Mouse (Mus musculus): ENCODE results near the gene Hnrnpul2. TPM values are rescaled to one million over a fixed set of nuclear protein-coding genes. Genes with fewer than 3 reads are reported as not detected.

Gene Hnrnpul2
- polyA plus RNA-seq, 2 experiments, result 2.8 to 39.5 TPM

GRCm38 (mm10) chr19:8841012-8841411 is 21.2 kb downstream of the Hnrnpul2 start:
- H3K4me2 ChIP-seq (ENCODE audit: low read depth), result peak overlapping the region; percentile 64
- peak overlapping the region; percentile 55 to 56; a peak in 3 of 4 replicates for H3K4me3 ChIP-seq (ENCODE audit: insufficient read depth in 1 of 2, low read depth in 2 of 2, low read length in 2 of 2)
- 73% methylated on average over 7 of the region's 7 CpGs for WGBS (ENCODE audit: insufficient replicate concordance)
- peak overlapping the region; percentile 51 for H3K9ac ChIP-seq (replicated peaks)
- TF ChIP-seq EP300 (IDR thresholded peaks at IDR 0.05; ENCODE audit: low read depth) (no peak), CTCF (IDR thresholded peaks at IDR 0.05; ENCODE audit: low read depth) (no peak)
- H3K4me1 ChIP-seq (replicated peaks; ENCODE audit: control insufficient read depth in 2 of 2, insufficient read depth in 2 of 2, low read length in 1 of 2), result peaks cover 4 to 28% of the 10 kb centered on the region in 2 experiments
- no peaks in the 10 kb centered on the region for H3K9me3 ChIP-seq (ENCODE audit: control insufficient read depth, low read length)
- H3K27me3 ChIP-seq (ENCODE audit: control insufficient read depth, insufficient read depth, low read length), result no peaks in the 10 kb centered on the region
- H3K27ac ChIP-seq, result no peak overlapping the region
- ATAC-seq (ENCODE audit: insufficient read depth) (no peak), DNase-seq (ENCODE audit: low read depth in 3 of 3, low spot score in 3 of 3) (no peak)
- H3K36me3 ChIP-seq (replicated peaks; ENCODE audit: control insufficient read depth, insufficient read depth, low read depth), result no peaks in the 10 kb centered on the region; the same call in none of the 2 replicates

- H3K9ac ChIP-seq (replicated peaks), result no peak overlapping the region
- H3K4me2 ChIP-seq (ENCODE audit: low read depth), result no peak overlapping the region
- 69% methylated on average over 6 of the region's 6 CpGs for WGBS (ENCODE audit: insufficient replicate concordance)
- H3K27ac ChIP-seq, result no peak overlapping the region
- ATAC-seq (ENCODE audit: insufficient read depth) (no peak), DNase-seq (ENCODE audit: low read depth in 3 of 3, low spot score in 3 of 3) (no peak)
- TF ChIP-seq CTCF (IDR thresholded peaks at IDR 0.05; ENCODE audit: low read depth), result no peak
- TF ChIP-seq EP300 (IDR thresholded peaks at IDR 0.05; ENCODE audit: low read depth), result no peak
- H3K36me3 ChIP-seq (replicated peaks; ENCODE audit: control insufficient read depth, insufficient read depth, low read depth), result peaks cover 8% of the 10 kb centered on the region
- H3K4me1 ChIP-seq (replicated peaks; ENCODE audit: control insufficient read depth in 2 of 2, insufficient read depth in 2 of 2, low read length in 1 of 2), result peaks cover 4 to 24% of the 10 kb centered on the region in 2 experiments
- H3K9me3 ChIP-seq (ENCODE audit: control insufficient read depth, low read length), result no peaks in the 10 kb centered on the region
- no peak overlapping the region for H3K4me3 ChIP-seq (ENCODE audit: insufficient read depth in 1 of 2, low read depth in 2 of 2, low read length in 2 of 2)
- no peaks in the 10 kb centered on the region for H3K27me3 ChIP-seq (ENCODE audit: control insufficient read depth, insufficient read depth, low read length)
These were observed 23.2 kb downstream of the Hnrnpul2 start for GRCm38 (mm10) chr19:8842961-8843360.

GRCm38 (mm10) chr19:8844371-8845129 is 24.7 kb downstream of the Hnrnpul2 start:
- Histone ChIP-seq H3K27me3 (ENCODE audit: control insufficient read depth, insufficient read depth, low read length) (no peaks in the 10 kb centered on the region), H3K9me3 (ENCODE audit: control insufficient read depth, low read length) (no peaks in the 10 kb centered on the region), H3K27ac (no peak overlapping the region), H3K9ac (replicated peaks) (no peak overlapping the region), H3K4me3 (ENCODE audit: insufficient read depth in 1 of 2, low read depth in 2 of 2, low read length in 2 of 2) (no peak overlapping the region), H3K4me1 (replicated peaks; ENCODE audit: control insufficient read depth in 2 of 2, insufficient read depth in 2 of 2, low read length in 1 of 2) (peaks cover 0 to 12% of the 10 kb centered on the region in 2 experiments; a peak in 3 of 4 replicates), H3K4me2 (ENCODE audit: low read depth) (no peak overlapping the region), H3K36me3 (replicated peaks; ENCODE audit: control insufficient read depth, insufficient read depth, low read depth) (peaks cover 8% of the 10 kb centered on the region)
- ATAC-seq (ENCODE audit: insufficient read depth) (no peak), DNase-seq (ENCODE audit: low read depth in 3 of 3, low spot score in 3 of 3) (peak; percentile 47 to 66 (median 54))
- WGBS (ENCODE audit: insufficient replicate concordance), result 62% methylated on average over 5 of the region's 5 CpGs
- no peak for TF ChIP-seq EP300 (IDR thresholded peaks at IDR 0.05; ENCODE audit: low read depth)
- peak; percentile 79 for TF ChIP-seq CTCF (IDR thresholded peaks at IDR 0.05; ENCODE audit: low read depth)

- H3K27me3 ChIP-seq (ENCODE audit: control insufficient read depth, insufficient read depth, low read length), result no peaks in the 10 kb centered on the region
- TF ChIP-seq EP300 (IDR thresholded peaks at IDR 0.05; ENCODE audit: low read depth), result no peak
- TF ChIP-seq CTCF (IDR thresholded peaks at IDR 0.05; ENCODE audit: low read depth), result no peak
- H3K36me3 ChIP-seq (replicated peaks; ENCODE audit: control insufficient read depth, insufficient read depth, low read depth), result peaks cover 8% of the 10 kb centered on the region
- DNase-seq (ENCODE audit: low read depth in 3 of 3, low spot score in 3 of 3) (no peak), ATAC-seq (ENCODE audit: insufficient read depth) (no peak)
- H3K4me1 ChIP-seq (replicated peaks; ENCODE audit: control insufficient read depth in 2 of 2, insufficient read depth in 2 of 2, low read length in 1 of 2), result 0 out of 4 replicates have a peak, but pooled peaks cover 0 to 4% of the 10 kb centered on the region in 2 experiments
- H3K27ac ChIP-seq, result no peak overlapping the region
- no peaks in the 10 kb centered on the region for H3K9me3 ChIP-seq (ENCODE audit: control insufficient read depth, low read length)
- no peak overlapping the region for H3K9ac ChIP-seq (replicated peaks)
- WGBS (ENCODE audit: insufficient replicate concordance), result 81% methylated on average over 5 of the region's 5 CpGs
- no peak overlapping the region for H3K4me3 ChIP-seq (ENCODE audit: insufficient read depth in 1 of 2, low read depth in 2 of 2, low read length in 2 of 2)
- no peak overlapping the region for H3K4me2 ChIP-seq (ENCODE audit: low read depth)
These were observed 28.5 kb downstream of the Hnrnpul2 start for GRCm38 (mm10) chr19:8848356-8848755.

- no peak for ATAC-seq (ENCODE audit: insufficient read depth)
These were observed 30.6 kb downstream of the Hnrnpul2 start, which contains the start of gene Lrrn4cl for GRCm38 (mm10) chr19:8850402-8850901. Lrrn4cl (plus strand) TSS chr19:8850768.

More at GRCm38 (mm10) chr19:8850402-8850901, 30.6 kb downstream of the Hnrnpul2 start, which contains the start of gene Lrrn4cl:
- Histone ChIP-seq H3K4me1 (replicated peaks; ENCODE audit: control insufficient read depth in 2 of 2, insufficient read depth in 2 of 2, low read length in 1 of 2) (0 out of 4 replicates have a peak, but pooled peaks cover 0 to 4% of the 10 kb centered on the region in 2 experiments), H3K27me3 (ENCODE audit: control insufficient read depth, insufficient read depth, low read length) (no peaks in the 10 kb centered on the region), H3K4me3 (ENCODE audit: insufficient read depth in 1 of 2, low read depth in 2 of 2, low read length in 2 of 2) (no peak within 1 kb of the TSS), H3K27ac (no peak within 1 kb of the TSS), H3K36me3 (replicated peaks; ENCODE audit: control insufficient read depth, insufficient read depth, low read depth) (peaks cover 8% of the 10 kb centered on the region), H3K4me2 (ENCODE audit: low read depth) (no peak within 1 kb of the TSS), H3K9ac (replicated peaks) (no peak within 1 kb of the TSS), H3K9me3 (ENCODE audit: control insufficient read depth, low read length) (no peaks in the 10 kb centered on the region)
- no peak for DNase-seq (ENCODE audit: low read depth in 3 of 3, low spot score in 3 of 3)
- WGBS (ENCODE audit: insufficient replicate concordance), result 40% methylated on average over 7 of the region's 7 CpGs
- TF ChIP-seq CTCF (IDR thresholded peaks at IDR 0.05; ENCODE audit: low read depth), result no peak
- no peak for TF ChIP-seq EP300 (IDR thresholded peaks at IDR 0.05; ENCODE audit: low read depth)
